Mouse (Mus musculus) right cerebral cortex, postnatal 25 days (tissue): ENCODE results near the gene Tank.

Experiments
- DNase-seq: peaks from one replicate; pipeline ENCODE4 v3.0.0; 2022

Tank gene

GRCm38 (mm10) chr2:61580555-61581080 lies 2.2 kb downstream of the Tank start:
- no peak for DNase-seq

GRCm38 (mm10) chr2:61582578-61583315 lies 4.4 kb downstream of the Tank start:
- DNase-seq = no peak

- no peak for DNase-seq
Measured at GRCm38 (mm10) chr2:61585447-61585846, 7.1 kb downstream of the Tank start.

- no peak for DNase-seq
Measured at GRCm38 (mm10) chr2:61586166-61586565, 7.8 kb downstream of the Tank start.

GRCm38 (mm10) chr2:61590751-61591150 lies 12.4 kb downstream of the Tank start:
- no peak for DNase-seq

- DNase-seq = no peak
Measured at GRCm38 (mm10) chr2:61592095-61592494, 13.7 kb downstream of the Tank start.

- DNase-seq = no peak
Measured at GRCm38 (mm10) chr2:61592699-61593029, 14.3 kb downstream of the Tank start.

GRCm38 (mm10) chr2:61593030-61593811 lies 14.8 kb downstream of the Tank start:
- peak; percentile 81 for DNase-seq

GRCm38 (mm10) chr2:61593871-61594304 lies 15.5 kb downstream of the Tank start:
- DNase-seq = no peak

- DNase-seq = no peak
Measured at GRCm38 (mm10) chr2:61599730-61600129, 21.3 kb downstream of the Tank start.

- no peak for DNase-seq
Measured at GRCm38 (mm10) chr2:61603461-61603860, 25.1 kb downstream of the Tank start.

GRCm38 (mm10) chr2:61606942-61607341 lies 28.6 kb downstream of the Tank start:
- DNase-seq = no peak

GRCm38 (mm10) chr2:61623996-61624395 lies 45.6 kb downstream of the Tank start:
- no peak for DNase-seq

GRCm38 (mm10) chr2:61630864-61631555 lies 52.6 kb downstream of the Tank start:
- DNase-seq = no peak

GRCm38 (mm10) chr2:61635099-61635498 lies 56.7 kb downstream of the Tank start:
- DNase-seq = no peak

- DNase-seq = no peak
Measured at GRCm38 (mm10) chr2:61638182-61638581, 59.8 kb downstream of the Tank start.

- peak; percentile 57 for DNase-seq
Measured at GRCm38 (mm10) chr2:61642452-61643368, 64.3 kb downstream of the Tank start.

- no peak for DNase-seq
Measured at GRCm38 (mm10) chr2:61651206-61651605, 72.8 kb downstream of the Tank start.

GRCm38 (mm10) chr2:61651640-61652039 lies 73.3 kb downstream of the Tank start:
- no peak for DNase-seq

- DNase-seq = no peak
Measured at GRCm38 (mm10) chr2:61655046-61655381, 76.6 kb downstream of the Tank start.

GRCm38 (mm10) chr2:61655382-61656281 lies 77.2 kb downstream of the Tank start:
- peak; percentile 82 for DNase-seq
